Mouse (Mus musculus) embryonic fibroblast, embryonic 13.5 days (primary cell): ENCODE data around the gene Prkd2.

ENCODE experiments used
- CTCF ChIP-seq: IDR thresholded peaks from 2 replicates; pipeline ENCODE4 v1.5.1; 2011; ENCODE audit warnings: mild to moderate bottlenecking, control low read depth, low read length, moderate library complexity, borderline replicate concordance; ENCODE audit not compliant: insufficient read depth
- POLR2A ChIP-seq: IDR thresholded peaks from 2 replicates; pipeline ENCODE4 v1.6.1; 2011; ENCODE audit warnings: low read depth, mild to moderate bottlenecking, control low read depth, low read length, moderate library complexity

GRCm38 (mm10) chr7:16875326-16875725 is 32.6 kb downstream of the Prkd2 start:
- TF ChIP-seq CTCF, result no peak
- no peak for TF ChIP-seq POLR2A
